Mouse (Mus musculus) kidney, adult 2 months (tissue): ENCODE results near the gene Rad51b. TPM values are rescaled to one million over a fixed set of nuclear protein-coding genes. Genes with fewer than 3 reads are reported as not detected.

Source experiments
- DNase-seq: peaks from one replicate; pipeline ENCODE4 v3.0.0; 2021
- H3K27ac ChIP-seq: fragments of 200-500 bp; 2 replicates; pipeline ENCODE4 v1.5.1; 2012; ENCODE audit warnings: low read depth, low read length, control low read depth, inconsistent platforms; ENCODE audit not compliant: insufficient read depth
- H3K27me3 ChIP-seq: fragments of 200-500 bp; replicated peaks from 2 replicates; pipeline ENCODE4 v1.6.1; 2012; ENCODE audit warnings: mild to moderate bottlenecking, moderate library complexity, low read length, inconsistent platforms; ENCODE audit not compliant: control insufficient read depth, insufficient read depth
- H3K36me3 ChIP-seq: fragments of 200-500 bp; 2 replicates; pipeline ENCODE4 v1.6.1; 2012; ENCODE audit warnings: mild to moderate bottlenecking, moderate library complexity, low read length, inconsistent platforms; ENCODE audit not compliant: control insufficient read depth, insufficient read depth
- H3K4me1 ChIP-seq: fragments of 200-500 bp; 2 replicates; pipeline ENCODE4 v1.6.1; 2011; ENCODE audit warnings: low read length; ENCODE audit not compliant: control insufficient read depth, insufficient read depth
- H3K4me3 ChIP-seq: fragments of 200-500 bp; 2 replicates; pipeline ENCODE4 v1.5.1; 2011; ENCODE audit warnings: mild to moderate bottlenecking, low read depth, low read length, control low read depth; ENCODE audit not compliant: insufficient read depth
- CTCF ChIP-seq: fragments of 200-500 bp; conservative IDR thresholded peaks from 2 replicates; pipeline ENCODE4 v1.5.1; 2011; ENCODE audit warnings: low read depth, mild to moderate bottlenecking, control low read depth, low read length, moderate library complexity, mixed read lengths; ENCODE audit not compliant: insufficient read depth, insufficient read length
- POLR2A ChIP-seq: fragments of 200-500 bp; IDR thresholded peaks from one replicate; pipeline ENCODE4 v1.6.1; 2011; ENCODE audit warnings: low read depth, low read length, control low read depth
- WGBS: fragments of 180-500 bp; shearing (Covaris S2); methylation state at CpG from one replicate; pipeline ENCODE4 v1.1.7; 2018; 5-methylcytosine and 5-hydroxymethylcytosine counted together
- polyA plus RNA-seq: library from polyadenylated mRNA; depleted of rRNA; stranded (reverse); fragments of >200 nt; gene quantifications from 2 replicates; pipeline ENCODE4 v1.2.3, GENCODE M21; 2012

Gene Rad51b
- polyA plus RNA-seq, 1 experiment = 0.14 TPM

DNA sequence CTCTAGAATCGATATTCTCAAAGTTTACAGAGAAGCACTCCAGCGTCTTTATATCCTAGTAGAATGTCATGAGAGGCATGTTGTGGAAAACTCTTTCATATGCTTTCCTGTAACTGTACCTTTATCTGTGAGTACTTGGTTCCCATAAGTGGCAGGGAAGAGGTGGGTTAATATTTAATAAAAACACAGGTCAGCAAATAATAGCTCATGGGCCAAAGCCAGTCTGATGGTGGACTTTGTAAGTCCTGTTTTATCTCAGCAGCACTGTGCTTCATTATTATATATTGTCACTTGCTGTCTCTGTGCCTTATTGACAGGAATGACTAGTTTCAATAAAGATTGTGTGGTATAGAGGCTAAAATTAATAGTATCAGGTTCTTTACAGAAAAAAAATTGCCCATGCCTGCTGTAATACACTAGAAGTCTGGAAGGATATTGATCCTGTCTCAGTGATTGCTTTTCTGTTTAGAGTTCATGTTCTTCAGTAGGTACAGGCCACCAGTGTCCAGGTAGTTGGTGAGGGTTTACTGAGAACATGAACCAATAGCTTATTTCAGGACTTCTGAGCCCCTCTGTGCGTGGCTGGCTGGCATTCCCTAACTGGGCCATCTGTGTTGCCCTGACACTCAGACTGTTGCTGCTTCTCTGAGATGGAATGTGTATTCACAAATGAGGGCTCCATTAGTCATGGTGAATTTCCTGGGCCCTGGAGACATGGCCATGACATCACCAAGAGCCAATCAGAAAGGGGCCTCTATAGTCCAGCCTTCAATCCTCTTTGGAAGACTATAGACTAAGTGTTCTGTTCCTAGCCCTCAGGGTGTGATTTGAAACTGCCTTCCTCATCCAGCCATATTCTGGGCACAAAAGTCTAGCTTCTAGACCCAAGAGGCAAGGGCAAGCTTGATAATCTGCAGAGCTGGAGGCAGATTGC is 206.8 kb downstream of the Rad51b start:
- no peaks in the 10 kb centered on the region for H3K36me3 ChIP-seq
- TF ChIP-seq CTCF (no peak), POLR2A (no peak)
- peak; percentile 80 for DNase-seq
- H3K4me3 ChIP-seq = no peak overlapping the region
- H3K27me3 ChIP-seq = no peaks in the 10 kb centered on the region
- peaks cover 26% of the 10 kb centered on the region for H3K4me1 ChIP-seq
- H3K27ac ChIP-seq = peak overlapping the region; percentile 34; the same call in 1 of the 2 replicates
- WGBS = 76% methylated on average over 3 of the region's 3 CpGs

DNA sequence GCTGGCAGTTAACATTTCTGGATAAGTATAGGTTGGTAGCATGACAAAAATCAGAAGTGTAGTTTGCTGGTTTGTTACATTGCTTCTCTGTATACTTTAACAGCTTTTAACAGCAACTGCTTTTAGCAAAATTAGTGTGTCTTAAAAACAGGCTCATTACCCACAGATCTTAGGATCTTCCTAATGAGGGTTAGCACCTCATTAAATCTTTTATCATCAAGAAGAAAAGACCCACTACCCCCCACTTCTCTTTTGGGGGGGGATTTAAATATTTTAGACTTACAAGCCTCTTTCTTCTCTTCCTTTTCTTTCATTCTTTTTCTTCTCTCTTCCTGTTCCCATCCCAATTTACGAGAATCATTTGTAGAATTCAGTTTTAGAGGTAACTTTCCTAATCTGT is 207.6 kb downstream of the Rad51b start:
- WGBS = 97% methylated on average over 1 of the region's 1 CpGs
- Histone ChIP-seq H3K4me1 (peaks cover 26% of the 10 kb centered on the region), H3K27me3 (no peaks in the 10 kb centered on the region), H3K27ac (no peak overlapping the region), H3K36me3 (no peaks in the 10 kb centered on the region), H3K4me3 (no peak overlapping the region)
- DNase-seq = no peak
- TF ChIP-seq POLR2A (no peak), CTCF (no peak)

DNA sequence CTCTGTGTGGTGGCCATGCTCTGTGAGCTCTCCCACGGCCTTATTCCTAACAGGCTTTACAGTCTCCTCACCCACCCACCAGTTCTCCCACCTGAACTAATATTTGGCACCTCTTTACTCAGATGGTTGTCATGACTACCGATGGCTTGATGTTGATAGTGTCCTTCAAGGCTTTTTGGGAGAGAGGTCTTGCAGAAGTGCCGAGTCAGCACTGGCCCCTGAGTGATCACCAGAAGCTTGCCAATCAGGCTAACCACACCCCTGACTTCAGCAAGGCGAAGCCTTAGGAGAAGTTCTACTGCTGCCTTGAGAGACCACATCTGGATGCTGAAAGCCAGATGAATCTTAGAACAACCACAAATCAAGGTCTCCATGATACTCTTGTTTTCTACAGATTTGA is 209.3 kb downstream of the Rad51b start:
- WGBS = 59% methylated on average over 4 of the region's 4 CpGs
- Histone ChIP-seq H3K27me3 (no peaks in the 10 kb centered on the region), H3K27ac (peak overlapping the region; percentile 93), H3K4me1 (peaks cover 27% of the 10 kb centered on the region), H3K36me3 (no peaks in the 10 kb centered on the region), H3K4me3 (no peak overlapping the region)
- TF ChIP-seq POLR2A = no peak
- DNase-seq = peak; percentile 53

DNA sequence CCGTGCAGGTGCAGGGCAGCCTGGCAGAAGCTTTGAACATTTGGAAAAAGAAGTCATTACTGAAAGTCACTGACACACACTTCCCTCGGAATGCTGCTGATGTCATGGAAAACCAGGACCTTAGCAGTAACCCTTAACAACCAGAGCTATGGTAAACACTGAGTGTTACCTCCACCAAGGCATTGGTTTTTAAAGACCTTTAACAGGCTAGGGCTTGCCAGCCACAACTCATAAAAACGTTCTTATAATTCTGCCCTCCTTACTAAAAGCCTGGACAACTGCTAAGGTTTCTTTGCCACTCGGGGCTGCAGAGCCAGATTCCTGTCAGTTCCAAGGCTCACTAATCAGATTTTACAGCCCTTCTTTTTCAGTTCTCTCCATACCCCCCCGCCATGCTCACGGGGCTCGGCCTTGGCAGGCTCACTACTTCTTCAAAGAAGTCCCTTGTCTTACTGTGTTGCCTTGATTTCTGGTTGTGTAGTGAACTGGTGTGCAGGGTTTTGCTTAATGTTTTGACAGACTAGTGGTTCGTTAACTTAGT is 210.1 kb downstream of the Rad51b start:
- TF ChIP-seq POLR2A = no peak
- TF ChIP-seq CTCF = no peak
- peaks cover 30% of the 10 kb centered on the region for H3K4me1 ChIP-seq
- no peak overlapping the region for H3K4me3 ChIP-seq
- H3K27me3 ChIP-seq = no peaks in the 10 kb centered on the region
- DNase-seq = peak; percentile 88
- no peaks in the 10 kb centered on the region for H3K36me3 ChIP-seq
- peak overlapping the region; percentile 93 for H3K27ac ChIP-seq
- WGBS = 14% methylated on average over 8 of the region's 8 CpGs

DNA sequence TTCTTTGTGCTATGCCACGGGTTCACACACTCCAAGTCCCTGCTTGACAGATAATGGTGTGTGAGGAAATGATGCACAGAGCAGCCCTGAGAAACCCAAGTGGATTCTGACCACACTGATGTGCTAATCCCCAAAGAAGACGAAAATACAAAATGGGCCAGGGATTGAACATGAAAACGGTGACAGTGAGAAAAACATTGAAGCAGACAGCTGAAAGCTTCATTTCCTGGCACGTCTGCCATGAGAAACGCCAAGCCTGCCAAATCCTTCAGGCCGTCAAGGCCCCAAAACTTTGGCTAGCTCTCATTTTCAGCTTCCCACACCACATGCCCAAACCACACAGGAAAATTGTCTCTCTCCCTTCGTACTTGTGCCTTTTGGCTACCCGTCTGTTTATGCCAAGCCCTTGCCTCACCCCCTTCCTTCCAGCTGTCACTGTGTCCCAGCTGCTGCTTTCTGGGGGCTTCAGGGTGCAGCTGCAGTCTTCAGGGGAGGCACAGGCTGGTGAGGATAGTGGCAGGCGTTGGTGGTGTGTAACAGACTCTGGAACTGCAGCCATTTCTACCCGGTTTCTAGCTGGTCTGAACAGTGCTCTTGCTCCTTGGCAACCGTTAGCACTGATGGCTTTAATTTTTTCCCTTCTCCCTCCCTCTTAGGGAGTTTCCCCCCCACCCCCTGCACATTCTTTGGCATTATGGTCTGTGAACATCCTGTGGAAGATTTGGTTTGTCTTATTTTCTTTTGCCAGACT is 214.5 kb downstream of the Rad51b start:
- Histone ChIP-seq H3K36me3 (no peaks in the 10 kb centered on the region), H3K4me3 (no peak overlapping the region), H3K27me3 (no peaks in the 10 kb centered on the region), H3K4me1 (peaks cover 18% of the 10 kb centered on the region; the same call in 1 of the 2 replicates), H3K27ac (peak overlapping the region; percentile 63)
- 68% methylated on average over 11 of the region's 11 CpGs for WGBS
- DNase-seq = no peak
- no peak for TF ChIP-seq CTCF
- TF ChIP-seq POLR2A = no peak

DNA sequence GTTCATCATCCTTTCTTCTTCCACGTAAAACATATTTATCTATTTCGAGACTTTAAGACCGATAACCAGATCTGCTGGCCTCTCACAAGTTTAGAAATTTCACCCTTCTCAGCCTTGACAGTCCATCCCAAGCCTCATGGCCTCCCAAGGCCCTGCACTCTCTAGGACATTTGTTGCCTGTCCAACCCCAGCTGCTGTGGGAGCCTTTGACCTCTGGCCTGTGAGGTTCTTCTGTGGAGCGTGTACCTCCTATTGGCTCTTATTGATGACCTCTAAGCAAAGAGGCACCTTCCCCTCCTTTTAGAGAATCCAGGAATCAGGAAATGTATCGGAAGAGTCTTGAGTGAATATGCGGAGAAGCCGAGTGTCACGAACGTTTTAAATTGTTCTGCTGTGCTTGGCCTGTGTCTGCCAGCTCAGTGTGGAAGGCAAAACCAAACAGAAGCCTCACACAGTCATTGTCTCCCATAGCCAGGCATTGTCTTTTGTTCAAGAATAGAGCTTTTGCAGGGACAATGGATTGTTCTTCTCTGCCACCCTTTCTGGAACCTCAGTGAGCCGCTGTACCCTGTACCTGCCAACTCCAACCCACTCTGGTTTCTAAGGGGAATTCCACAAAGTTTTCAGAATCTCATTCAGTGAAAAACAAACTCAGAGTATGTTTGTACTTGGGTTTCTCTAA is 215.3 kb downstream of the Rad51b start:
- H3K4me3 ChIP-seq = no peak overlapping the region
- TF ChIP-seq POLR2A (no peak), CTCF (no peak)
- H3K27ac ChIP-seq = peak overlapping the region; percentile 52
- no peaks in the 10 kb centered on the region for H3K36me3 ChIP-seq
- no peaks in the 10 kb centered on the region for H3K27me3 ChIP-seq
- DNase-seq = no peak
- 71% methylated on average over 10 of the region's 10 CpGs for WGBS
- H3K4me1 ChIP-seq = peaks cover 10% of the 10 kb centered on the region; the same call in 1 of the 2 replicates
